Mouse (Mus musculus) liver, embryonic 12.5 days (tissue): ENCODE data around the gene Plk1. TPM values are rescaled to one million over a fixed set of nuclear protein-coding genes. Genes with fewer than 3 reads are reported as not detected.

ENCODE experiments used
- ATAC-seq: fragments of 200-750 bp; cut with Nextera tagmentation; 2 replicates; pipeline ENCODE4 v1.8.0; 2017; ENCODE audit warnings: moderate number of reproducible peaks, mild to moderate bottlenecking, moderate library complexity
- H3K27ac ChIP-seq: fragments of 300-500 bp; sonication (generic); 2 replicates; pipeline ENCODE4 v1.5.1; 2016; ENCODE audit warnings: mild to moderate bottlenecking
- H3K27me3 ChIP-seq: fragments of 300-500 bp; sonication (generic); replicated peaks from 2 replicates; pipeline ENCODE4 v1.6.1; 2016; ENCODE audit warnings: mild to moderate bottlenecking, moderate library complexity
- H3K36me3 ChIP-seq: fragments of 300-500 bp; sonication (generic); 2 replicates; pipeline ENCODE4 v1.6.1; 2016; ENCODE audit warnings: mild to moderate bottlenecking, moderate library complexity
- H3K4me1 ChIP-seq: fragments of 300-500 bp; sonication (generic); 2 replicates; pipeline ENCODE4 v1.6.1; 2016
- H3K4me2 ChIP-seq: fragments of 300-500 bp; sonication (generic); 2 replicates; pipeline ENCODE4 v1.6.1; 2016; ENCODE audit warnings: mild to moderate bottlenecking, moderate library complexity
- H3K4me3 ChIP-seq: fragments of 300-500 bp; sonication (generic); 2 replicates; pipeline ENCODE4 v1.5.1; 2016; ENCODE audit warnings: mild to moderate bottlenecking, moderate library complexity
- H3K9ac ChIP-seq: fragments of 300-500 bp; sonication (generic); 2 replicates; pipeline ENCODE4 v1.6.1; 2016; ENCODE audit warnings: mild to moderate bottlenecking, moderate library complexity
- H3K9me3 ChIP-seq: fragments of 300-500 bp; sonication (generic); replicated peaks from 2 replicates; pipeline ENCODE4 v1.6.1; 2016; ENCODE audit warnings: mild to moderate bottlenecking, moderate library complexity
- WGBS: fragments of 180-500 bp; shearing (Covaris S2); methylation state at CpG from one replicate; pipeline ENCODE4 v1.1.7; 2016; ENCODE audit not compliant: insufficient replicate concordance; 5-methylcytosine and 5-hydroxymethylcytosine counted together
- polyA plus RNA-seq: library from polyadenylated mRNA; unstranded; fragments of >200 nt; fragmentation: Nextera tagmentation; extraction: Ambion mirVana; gene quantifications from 2 replicates; pipeline ENCODE4 v1.2.1, GENCODE M21; 2016

The Plk1 gene
- polyA plus RNA-seq, 1 experiment from 2014 or later, result 147 TPM

DNA sequence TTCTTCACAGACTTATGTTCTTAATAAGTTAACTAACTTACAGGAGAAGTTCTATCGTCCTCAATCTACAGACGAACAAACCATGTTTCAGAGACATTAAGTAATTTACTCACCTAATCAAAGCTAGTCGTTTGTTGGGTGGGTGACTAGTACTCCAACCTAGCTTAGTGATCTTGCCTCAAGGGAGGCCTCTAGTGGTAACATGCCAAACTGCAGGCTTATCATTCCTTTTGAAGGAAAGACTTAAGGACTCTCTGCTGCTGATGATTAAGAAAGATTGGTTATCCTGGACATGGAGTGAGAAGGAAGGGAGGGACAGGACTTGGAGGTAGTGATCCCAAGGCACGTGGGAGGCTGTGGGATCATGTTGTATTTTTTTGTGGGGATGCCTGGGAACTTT, 38.1 kb downstream of the Plk1 start:
- Histone ChIP-seq H3K27me3 (no peaks in the 10 kb centered on the region), H3K36me3 (no peaks in the 10 kb centered on the region), H3K27ac (no peak overlapping the region), H3K9ac (no peak overlapping the region), H3K4me3 (no peak overlapping the region), H3K4me1 (peaks cover 8% of the 10 kb centered on the region; the same call in 1 of the 2 replicates), H3K4me2 (no peak overlapping the region), H3K9me3 (no peaks in the 10 kb centered on the region)
- WGBS, result 24% methylated on average over 4 of the region's 4 CpGs
- no peak for ATAC-seq

DNA sequence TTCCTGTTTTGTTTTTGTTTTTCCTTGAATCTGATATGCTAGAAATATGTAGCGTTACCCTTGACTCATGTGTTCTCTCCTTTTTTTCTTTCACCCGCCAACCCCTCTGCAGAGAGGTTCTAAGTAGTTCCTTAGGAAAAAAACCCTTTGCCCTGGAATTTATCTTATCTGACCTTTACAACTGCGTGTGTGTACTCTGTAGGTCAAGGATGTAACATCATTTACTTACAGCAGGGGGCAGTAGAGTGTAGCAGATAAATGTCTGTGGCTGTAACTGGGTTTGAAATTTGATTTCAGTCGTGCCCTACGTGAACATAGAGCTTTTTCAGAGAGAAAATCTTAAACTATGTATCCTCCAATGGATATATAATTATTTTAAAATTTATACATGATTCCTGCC, 40.1 kb downstream of the Plk1 start:
- Histone ChIP-seq H3K4me1 (peaks cover 8% of the 10 kb centered on the region; the same call in 1 of the 2 replicates), H3K4me3 (no peak overlapping the region), H3K27ac (no peak overlapping the region), H3K36me3 (no peaks in the 10 kb centered on the region), H3K27me3 (no peaks in the 10 kb centered on the region), H3K9me3 (no peaks in the 10 kb centered on the region), H3K4me2 (no peak overlapping the region), H3K9ac (no peak overlapping the region)
- WGBS, result 19% methylated on average over 5 of the region's 5 CpGs
- peak; percentile 42; the same call in 1 of the 2 replicates for ATAC-seq

DNA sequence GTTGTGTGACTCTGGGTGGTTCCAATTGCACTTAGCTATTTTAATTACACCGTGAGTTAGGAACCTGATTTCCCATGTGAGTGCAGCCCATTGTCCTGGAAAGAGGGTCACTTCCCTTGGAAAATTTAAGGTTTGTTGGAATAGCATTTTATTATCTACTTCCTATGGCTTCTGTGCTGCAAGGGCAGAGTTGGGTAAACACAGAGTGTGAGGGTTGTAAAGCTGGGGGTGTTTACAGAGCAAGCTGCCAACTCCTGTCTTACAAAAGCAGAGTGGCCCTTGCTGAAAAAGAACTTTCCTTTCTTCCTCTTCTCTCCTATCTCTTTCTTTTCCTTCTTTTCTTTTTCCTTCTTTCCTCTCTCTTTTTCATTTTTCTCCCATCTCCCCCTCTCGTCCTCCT, 44.7 kb downstream of the Plk1 start:
- H3K9ac ChIP-seq, result no peak overlapping the region
- H3K9me3 ChIP-seq, result no peaks in the 10 kb centered on the region
- H3K36me3 ChIP-seq, result no peaks in the 10 kb centered on the region
- H3K4me3 ChIP-seq, result no peak overlapping the region
- ATAC-seq, result no peak
- 41% methylated on average over 2 of the region's 2 CpGs for WGBS
- H3K4me1 ChIP-seq, result peaks cover 4% of the 10 kb centered on the region; the same call in 1 of the 2 replicates
- H3K4me2 ChIP-seq, result no peak overlapping the region
- H3K27me3 ChIP-seq, result no peaks in the 10 kb centered on the region
- no peak overlapping the region for H3K27ac ChIP-seq

DNA sequence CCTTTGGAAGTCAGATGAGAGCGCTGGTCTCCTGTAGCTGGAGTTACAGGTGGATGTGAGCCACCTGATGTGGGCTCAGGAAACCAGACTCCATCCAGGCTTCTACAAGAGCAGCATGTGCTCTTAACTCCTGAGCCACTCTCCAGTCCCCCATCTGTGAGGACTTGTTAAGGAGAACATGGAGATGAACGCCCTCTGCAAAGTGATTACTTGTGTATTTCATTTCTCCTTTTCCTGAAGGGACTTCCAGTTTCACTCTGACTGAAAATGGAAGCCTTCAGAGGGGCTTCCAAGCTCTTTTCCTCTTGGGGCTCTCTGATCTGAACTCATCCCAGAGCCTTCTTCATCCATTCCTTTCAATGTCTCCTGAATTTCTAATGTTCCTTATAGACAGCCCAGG, 46.9 kb downstream of the Plk1 start:
- H3K27me3 ChIP-seq, result no peaks in the 10 kb centered on the region
- H3K36me3 ChIP-seq, result no peaks in the 10 kb centered on the region
- H3K4me1 ChIP-seq, result no peaks in the 10 kb centered on the region
- no peak overlapping the region for H3K4me2 ChIP-seq
- no peak overlapping the region for H3K4me3 ChIP-seq
- no peak overlapping the region for H3K9ac ChIP-seq
- no peak overlapping the region for H3K27ac ChIP-seq
- no peaks in the 10 kb centered on the region for H3K9me3 ChIP-seq
- ATAC-seq, result no peak
- 51% methylated on average over 2 of the region's 2 CpGs for WGBS

DNA sequence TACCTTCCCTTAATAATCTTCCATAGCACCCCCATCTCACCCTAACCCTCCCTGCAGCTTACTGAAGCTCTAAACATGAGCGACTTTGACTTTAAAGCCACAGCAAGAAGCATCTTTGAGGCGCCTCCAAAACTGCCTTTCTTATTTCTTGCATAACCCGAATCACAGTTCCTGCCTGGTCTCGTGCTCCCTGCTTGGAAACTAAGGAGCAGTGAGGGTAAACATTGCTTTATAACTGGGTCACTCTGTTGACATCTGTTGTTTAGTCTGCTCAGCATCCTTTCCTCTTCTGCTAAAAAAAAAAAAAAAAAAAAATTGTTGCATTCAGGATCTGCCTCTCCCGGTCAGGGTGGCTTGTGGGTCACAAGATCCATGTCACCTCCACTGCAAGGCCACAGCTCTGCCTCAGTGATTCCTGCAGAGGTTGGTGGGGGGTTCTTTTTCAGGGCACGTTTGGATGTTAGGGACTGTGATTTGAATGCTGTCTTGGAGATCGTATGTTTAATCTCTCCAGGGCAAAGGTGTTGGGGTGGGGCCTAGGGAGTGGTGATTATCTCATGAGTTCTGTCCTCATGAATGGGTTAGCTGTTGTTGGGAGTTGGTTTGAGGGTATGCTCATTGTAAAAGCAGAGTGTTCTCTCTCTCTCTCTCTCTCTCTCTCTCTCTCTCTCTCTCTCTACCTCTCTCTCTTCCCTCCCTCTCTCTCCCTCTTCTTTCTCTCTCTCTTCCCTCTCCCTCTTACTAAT, 49.2 kb downstream of the Plk1 start:
- no peaks in the 10 kb centered on the region for H3K36me3 ChIP-seq
- H3K4me3 ChIP-seq, result no peak overlapping the region
- H3K27ac ChIP-seq, result no peak overlapping the region
- no peak overlapping the region for H3K4me2 ChIP-seq
- H3K9ac ChIP-seq, result no peak overlapping the region
- WGBS, result 33% methylated on average over 7 of the region's 7 CpGs
- ATAC-seq, result no peak
- H3K27me3 ChIP-seq, result no peaks in the 10 kb centered on the region
- H3K4me1 ChIP-seq, result no peaks in the 10 kb centered on the region
- H3K9me3 ChIP-seq, result no peaks in the 10 kb centered on the region

DNA sequence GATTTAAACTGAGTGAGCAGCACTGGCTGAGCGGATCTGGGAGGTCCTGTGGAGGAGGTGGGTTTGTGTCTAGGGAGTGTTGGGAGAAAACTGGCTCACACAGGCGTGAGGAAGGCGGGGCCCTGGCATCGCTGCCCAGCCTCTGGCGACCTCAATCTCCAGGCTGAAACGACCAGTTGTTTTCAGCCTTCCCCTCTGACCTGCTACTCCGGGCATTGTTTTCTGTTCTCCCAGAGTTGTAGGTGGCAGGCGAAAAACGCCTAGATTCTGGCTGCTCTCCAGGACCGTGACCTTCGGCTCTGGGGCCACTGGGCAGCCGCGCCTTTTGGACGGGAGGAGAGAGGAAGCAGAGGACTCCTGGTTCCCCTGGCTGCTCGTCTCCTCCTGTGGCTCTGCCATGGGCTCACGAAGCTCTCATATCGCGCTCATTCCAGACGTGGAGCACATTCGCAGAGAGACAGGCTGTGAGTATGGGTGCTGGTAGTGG, 60.1 kb downstream of the Plk1 start, which contains the start of gene Chp2:
Gene Chp2 (plus strand): TSS at position 182 of the 487 bp plus-strand sequence.
- 24% methylated on average over 20 of the region's 20 CpGs for WGBS
- no peaks in the 10 kb centered on the region for H3K36me3 ChIP-seq
- no peak; the same call in 1 of the 2 replicates for ATAC-seq
- H3K27ac ChIP-seq, result no peak within 1 kb of the TSS
- no peaks in the 10 kb centered on the region for H3K9me3 ChIP-seq
- H3K9ac ChIP-seq, result no peak within 1 kb of the TSS
- H3K4me1 ChIP-seq, result no peaks in the 10 kb centered on the region
- H3K27me3 ChIP-seq, result peaks cover 17% of the 10 kb centered on the region; the same call in 1 of the 2 replicates
- H3K4me3 ChIP-seq, result no peak within 1 kb of the TSS
- peak within 1 kb of the TSS; percentile 40 for H3K4me2 ChIP-seq

Other genes starting within 250 kb of the Plk1 start
- gene Cog7, start 177.7 kb upstream of the Plk1 start, polyA plus RNA-seq, result 15.1 and 16.7 TPM in 2 replicates
- gene Gga2, start 138.2 kb upstream of the Plk1 start, polyA plus RNA-seq, result 65.3 and 68.4 TPM in 2 replicates
- gene Ubfd1, start 92.3 kb upstream of the Plk1 start, polyA plus RNA-seq, result 38.3 and 41.1 TPM in 2 replicates
- 10.3 and 10.8 TPM in 2 replicates for gene Ears2, start 92.2 kb upstream of the Plk1 start, polyA plus RNA-seq
- gene Ndufab1, start 57.6 kb upstream of the Plk1 start, polyA plus RNA-seq, result 562 and 614 TPM in 2 replicates
- 20.3 and 21.4 TPM in 2 replicates for gene Palb2, start 26.5 kb upstream of the Plk1 start, polyA plus RNA-seq
- gene Dctn5, start 26.4 kb upstream of the Plk1 start, polyA plus RNA-seq, result 58.4 and 60.8 TPM in 2 replicates
- gene Ern2, start 26.8 kb downstream of the Plk1 start, polyA plus RNA-seq, result 0.05 TPM in 1 of 2 replicates, not detected in the other
- gene Chp2, start 60.1 kb downstream of the Plk1 start, polyA plus RNA-seq, result 0.21 and 0.47 TPM in 2 replicates
- 2.0 and 2.3 TPM in 2 replicates for gene Prkcb, start 129.3 kb downstream of the Plk1 start, polyA plus RNA-seq